Mouse (Mus musculus) bone marrow macrophage, adult 2 months (primary cell): ENCODE results near the gene Ptp4a2.

ENCODE experiments used
- CTCF ChIP-seq: IDR thresholded peaks from 2 replicates; pipeline ENCODE4 v1.5.1; 2012; ENCODE audit warnings: low read depth, mild to moderate bottlenecking, low read length, moderate library complexity
- POLR2A ChIP-seq: IDR thresholded peaks from 2 replicates; pipeline ENCODE4 v1.6.1; 2012; ENCODE audit warnings: mild to moderate bottlenecking, low read depth, low read length, borderline replicate concordance

GRCm38 (mm10) chr4:129880615-129881014 is 69.6 kb downstream of the Ptp4a2 start:
- TF ChIP-seq CTCF (no peak), POLR2A (no peak)
